Mouse (Mus musculus): ENCODE data around the gene BC053393.
A peak's percentile ranks its signal among the peaks of the same experiment; 100 is the strongest.
"Not testable (repeated sequence)": the region's sequence is repeated elsewhere in the genome, so short reads cannot be mapped to it uniquely, and the experiment has no call there.

BC053393 gene

DNA sequence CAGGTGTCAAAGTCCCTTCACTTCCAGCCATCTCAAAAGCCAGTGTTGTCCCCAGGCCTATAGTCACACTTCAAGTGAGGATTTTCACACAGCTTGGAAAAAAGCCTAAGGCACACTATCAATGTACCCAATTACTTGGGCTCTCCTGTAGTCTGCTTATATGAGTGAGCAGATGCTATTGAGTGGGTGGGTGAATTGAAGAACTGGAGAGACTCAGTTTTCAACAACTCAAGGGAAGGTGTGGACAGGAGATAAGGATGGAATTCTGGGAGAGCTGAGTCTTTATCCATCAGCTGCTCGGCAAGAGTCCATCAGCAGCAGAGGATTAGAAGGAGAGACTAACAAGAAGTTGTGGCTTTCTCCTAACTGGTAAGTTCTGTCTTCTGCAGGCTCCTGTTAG lies at the start of gene BC053393:
TSS of gene BC053393 (plus strand) at position 210 of the 400 bp plus-strand sequence.
- DNase-seq (ENCODE audit: low read depth): no peak

DNA sequence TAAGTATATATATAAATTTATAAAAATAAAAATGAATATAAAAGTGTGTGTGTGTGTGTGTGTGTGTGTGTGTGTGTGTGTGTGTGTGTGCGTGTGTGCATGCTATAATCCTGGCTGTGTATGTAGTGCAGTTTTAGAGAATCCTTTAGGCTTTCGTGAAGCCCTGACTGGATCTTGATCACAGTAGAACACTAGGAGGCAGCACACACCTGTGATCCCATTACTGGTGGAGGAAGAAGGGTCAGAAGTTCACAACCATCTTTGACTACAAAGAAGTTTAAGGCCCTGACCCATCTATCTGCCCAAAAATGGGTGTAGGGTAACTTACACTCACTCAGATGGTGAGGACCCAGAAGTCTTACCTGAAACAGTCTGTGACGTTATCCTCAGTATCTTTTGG lies 48.6 kb upstream of the BC053393 start:
- DNase-seq (ENCODE audit: low read depth): no peak

- DNase-seq (ENCODE audit: low read depth): no peak
Measured at GRCm38 (mm10) chr11:46523912-46524311, 47.4 kb upstream of the BC053393 start, which contains the start of gene Gm12169. Gene Gm12169 (plus strand): TSS chr11:46524212.

DNA sequence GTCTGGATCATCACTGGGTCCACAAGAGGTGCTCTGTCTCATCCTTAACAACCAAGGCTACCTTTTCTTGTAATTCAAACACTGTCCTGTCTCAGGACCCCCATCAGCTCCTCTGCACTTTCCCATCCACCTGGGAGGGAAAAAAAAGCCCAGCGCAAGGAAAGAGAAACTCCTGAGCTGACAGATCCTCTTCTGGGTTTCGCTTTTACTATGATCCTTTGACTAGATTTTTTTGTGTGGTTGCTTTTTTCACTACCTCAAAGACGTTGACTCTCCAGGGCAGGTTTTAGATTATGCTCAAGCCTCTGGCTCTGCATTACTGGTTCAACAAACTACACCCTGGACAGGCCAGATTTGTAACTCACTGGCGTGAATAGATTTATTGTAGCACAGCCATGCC lies 41.2 kb upstream of the BC053393 start:
- no peak for DNase-seq (ENCODE audit: low read depth)

DNA sequence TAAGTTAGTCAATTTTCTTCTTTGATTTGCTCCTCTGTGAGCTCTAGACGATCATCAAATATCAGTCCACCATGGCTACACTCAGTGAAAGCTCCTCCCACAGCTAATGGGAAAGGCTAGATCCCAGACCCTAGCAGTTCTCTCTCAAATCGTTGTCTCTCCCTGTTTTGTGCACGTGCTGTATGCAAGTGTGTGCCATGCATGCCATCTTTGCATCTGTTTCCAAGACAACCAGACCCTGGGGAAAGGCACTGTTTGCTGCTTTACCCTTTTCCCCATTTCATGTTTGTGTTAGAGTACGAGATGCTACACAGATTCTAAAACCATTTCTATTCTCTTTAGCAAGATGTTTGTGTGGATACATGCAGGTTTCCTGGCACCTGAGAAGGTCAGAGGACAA lies 34.4 kb upstream of the BC053393 start:
- DNase-seq (ENCODE audit: low read depth): no peak

- DNase-seq (ENCODE audit: low read depth): no peak
Measured at GRCm38 (mm10) chr11:46543530-46543929, 27.8 kb upstream of the BC053393 start.

- no peak for DNase-seq (ENCODE audit: low read depth)
Measured at GRCm38 (mm10) chr11:46549721-46550120, 21.6 kb upstream of the BC053393 start.

GRCm38 (mm10) chr11:46552741-46553140 lies 18.6 kb upstream of the BC053393 start:
- no peak for DNase-seq (ENCODE audit: low read depth)

DNA sequence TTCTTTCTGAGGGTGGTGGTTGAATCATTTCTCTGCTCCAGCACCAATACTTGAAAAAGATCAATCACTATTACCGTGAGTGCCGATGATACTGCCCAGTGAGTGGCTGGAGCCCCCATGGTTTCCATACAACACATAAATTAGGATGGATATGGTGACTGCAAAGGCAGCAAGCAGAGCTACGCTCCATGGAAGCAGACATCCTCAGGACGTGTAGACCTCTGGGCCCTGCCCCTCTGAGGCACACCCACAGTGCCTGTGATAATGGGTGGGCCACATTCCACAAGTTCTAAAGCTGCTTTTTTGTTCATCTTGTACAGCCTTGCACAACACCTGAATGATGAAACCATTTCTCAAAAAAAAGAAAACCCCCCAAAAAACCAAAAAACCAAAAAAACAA lies 10.2 kb upstream of the BC053393 start:
- no peak for DNase-seq (ENCODE audit: low read depth)

- no peak for DNase-seq (ENCODE audit: low read depth)
Measured at GRCm38 (mm10) chr11:46564671-46565070, 6.7 kb upstream of the BC053393 start.

DNA sequence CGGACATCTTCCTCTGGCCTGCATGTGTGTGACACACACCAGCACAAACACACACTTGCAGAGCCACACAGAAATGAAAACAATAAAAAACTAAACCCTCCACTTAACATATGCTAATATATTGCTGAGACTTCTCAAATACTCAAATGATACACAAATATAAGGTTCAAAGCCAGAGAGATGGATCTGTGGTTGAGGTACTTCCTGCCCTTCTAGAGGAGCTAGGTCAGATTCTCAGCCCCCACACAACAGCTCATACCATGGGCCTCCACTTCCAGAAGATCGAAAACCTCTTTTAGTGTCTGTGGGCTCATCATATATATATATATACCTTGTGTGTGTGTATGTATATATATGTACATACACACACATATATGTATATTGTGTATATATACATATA lies 5.4 kb upstream of the BC053393 start:
- DNase-seq (ENCODE audit: low read depth): no peak

DNA sequence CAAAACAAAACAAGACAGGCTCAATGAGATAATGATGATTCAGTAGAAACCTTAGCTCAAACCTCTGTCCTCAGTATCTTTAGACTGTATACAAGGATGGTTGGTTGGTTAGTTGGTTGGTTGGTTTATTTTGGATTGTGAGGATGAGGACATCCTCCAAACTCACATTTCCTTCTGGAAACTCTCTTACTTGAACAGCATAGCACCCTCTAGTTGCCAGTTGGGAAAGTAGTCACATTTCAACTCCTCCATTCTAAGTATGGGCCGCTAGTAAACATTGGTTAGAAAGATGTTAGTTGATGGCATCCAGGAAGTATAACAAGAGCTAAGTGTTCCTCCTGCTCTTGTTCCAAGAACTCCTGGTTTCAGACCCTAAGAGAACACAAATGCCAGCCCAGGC lies 2.2 kb upstream of the BC053393 start:
- DNase-seq (ENCODE audit: low read depth): no peak

- DNase-seq (ENCODE audit: low read depth): no peak
Measured at GRCm38 (mm10) chr11:46578771-46579281, 7.5 kb downstream of the BC053393 start.

GRCm38 (mm10) chr11:46580428-46580827 lies 9.1 kb downstream of the BC053393 start:
- DNase-seq (ENCODE audit: low read depth): no peak

GRCm38 (mm10) chr11:46582741-46583140 lies 11.4 kb downstream of the BC053393 start:
- no peak for DNase-seq (ENCODE audit: low read depth)

GRCm38 (mm10) chr11:46592416-46592815 lies 21.1 kb downstream of the BC053393 start:
- no peak for DNase-seq (ENCODE audit: low read depth)

DNA sequence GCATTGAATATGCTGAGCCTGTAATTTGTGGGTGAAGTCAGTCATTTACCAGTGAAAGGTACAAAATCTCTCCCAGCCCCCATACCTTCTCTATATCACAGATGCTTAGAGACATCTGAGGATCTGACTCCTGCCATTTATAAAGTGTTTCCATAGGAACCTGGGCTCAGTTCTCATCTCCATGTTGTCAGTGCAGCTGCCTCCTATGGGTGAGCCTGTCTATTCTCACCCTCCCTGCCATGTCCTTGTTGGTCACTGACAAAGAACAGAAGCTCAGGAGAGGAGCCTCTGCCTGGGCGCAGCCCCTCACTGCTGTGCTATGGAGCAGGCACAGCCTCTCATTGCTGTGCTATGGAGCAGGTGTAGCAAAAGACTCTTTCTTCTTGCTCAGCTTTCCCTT lies 48.6 kb downstream of the BC053393 start:
- DNase-seq (ENCODE audit: low read depth): no peak

DNA sequence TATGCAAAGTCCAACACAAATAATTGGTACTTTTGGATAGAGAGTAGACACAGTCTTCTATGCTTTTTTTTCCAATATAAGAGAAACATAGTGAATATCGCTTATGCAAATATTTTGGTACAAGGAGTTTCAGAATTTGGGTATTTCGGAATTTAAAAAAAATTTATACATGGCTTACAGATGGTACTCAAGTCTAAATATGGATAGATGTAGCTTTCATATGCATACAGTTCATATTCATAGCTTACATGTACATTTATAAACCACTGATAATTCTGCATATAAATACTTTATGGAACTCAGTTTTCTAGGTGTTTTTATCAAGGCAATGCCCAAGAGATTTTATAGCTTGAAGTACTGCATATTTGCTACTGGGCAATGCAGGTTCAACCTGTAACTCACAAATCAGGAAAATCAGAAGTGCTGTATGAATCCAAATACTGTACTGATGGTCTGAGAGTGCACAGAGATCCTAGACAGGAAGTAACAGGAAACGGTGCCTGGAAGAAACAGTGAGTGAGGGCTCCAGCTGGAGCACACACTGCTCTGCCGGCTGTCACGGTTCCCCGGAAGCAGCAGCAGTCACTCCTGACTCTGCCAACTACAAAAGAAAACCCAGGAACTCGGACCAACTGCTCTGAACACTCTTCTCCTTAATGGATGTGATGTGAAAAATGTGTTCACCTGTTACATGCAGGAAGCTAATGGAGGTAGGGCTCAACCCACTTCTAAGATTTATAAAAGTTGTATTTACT lies 49.3 kb downstream of the BC053393 start:
- DNase-seq (ENCODE audit: low read depth): no peak

DNA sequence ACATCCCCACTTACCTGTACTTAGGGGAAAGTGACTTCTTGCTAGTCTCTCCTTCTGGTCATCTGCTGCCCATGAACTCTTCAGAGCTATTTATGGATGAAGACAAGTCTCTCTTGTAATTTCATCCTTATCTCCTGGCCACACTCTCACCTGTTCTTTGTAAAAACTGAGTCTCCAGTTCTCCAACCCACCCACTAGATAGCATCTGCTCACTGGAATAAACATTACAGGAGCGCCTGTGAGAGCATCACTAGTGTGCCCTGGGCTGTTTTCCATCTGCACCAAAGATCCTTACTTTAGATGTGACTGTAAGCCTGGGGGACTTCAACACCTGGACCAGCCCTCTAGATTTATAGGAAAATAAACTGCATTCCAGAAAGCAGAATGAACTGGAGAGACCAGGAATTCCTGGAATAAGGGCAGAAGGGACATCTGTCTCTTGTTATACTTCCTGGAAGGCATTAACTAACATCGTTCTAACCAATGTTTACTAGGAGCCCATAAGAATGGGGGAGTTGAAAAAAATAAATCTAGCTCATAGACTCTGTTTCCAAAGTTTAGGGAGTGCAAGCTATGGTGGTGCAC lies 58.0 kb downstream of the BC053393 start, which contains the start of gene Dppa1:
TSS of gene Dppa1 (minus strand) at position 51 of the 585 bp plus-strand sequence.
- no peak for DNase-seq (ENCODE audit: low read depth)

DNA sequence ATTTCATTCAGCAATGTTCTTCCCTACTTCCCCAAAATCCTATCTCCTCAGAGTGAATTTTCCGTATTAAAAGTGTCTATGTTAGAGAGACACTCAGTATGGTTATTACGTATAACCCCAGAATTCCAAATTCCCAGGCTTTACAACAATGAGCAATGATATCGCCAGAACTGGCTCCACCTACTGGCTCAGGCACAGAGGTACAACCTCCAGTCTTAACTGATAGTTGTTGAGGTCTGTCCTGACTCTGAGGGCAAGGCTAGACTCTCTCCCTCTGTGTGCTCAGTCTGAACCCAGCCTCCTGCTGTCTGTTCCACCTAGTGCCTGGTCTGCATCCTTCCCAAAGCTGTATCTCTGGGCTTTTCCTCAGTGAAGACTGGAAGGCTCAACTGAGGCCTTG lies 60.3 kb downstream of the BC053393 start:
- DNase-seq (ENCODE audit: low read depth): peak; percentile 10

GRCm38 (mm10) chr11:46635516-46635915 lies 64.2 kb downstream of the BC053393 start:
- not testable (repeated sequence) for DNase-seq (ENCODE audit: low read depth)

- DNase-seq (ENCODE audit: low read depth): no peak
Measured at GRCm38 (mm10) chr11:46636568-46636967, 65.2 kb downstream of the BC053393 start.
